Mouse (Mus musculus): ENCODE measurements around the gene Tppp. TPM values are rescaled to one million over a fixed set of nuclear protein-coding genes. Genes with fewer than 3 reads are reported as not detected.
"Not testable (repeated sequence)": the region's sequence is repeated elsewhere in the genome, so short reads cannot be mapped to it uniquely, and the experiment has no call there.

The Tppp gene
- polyA plus RNA-seq, 1 experiment from 2014 or later: 6.4 TPM

DNA sequence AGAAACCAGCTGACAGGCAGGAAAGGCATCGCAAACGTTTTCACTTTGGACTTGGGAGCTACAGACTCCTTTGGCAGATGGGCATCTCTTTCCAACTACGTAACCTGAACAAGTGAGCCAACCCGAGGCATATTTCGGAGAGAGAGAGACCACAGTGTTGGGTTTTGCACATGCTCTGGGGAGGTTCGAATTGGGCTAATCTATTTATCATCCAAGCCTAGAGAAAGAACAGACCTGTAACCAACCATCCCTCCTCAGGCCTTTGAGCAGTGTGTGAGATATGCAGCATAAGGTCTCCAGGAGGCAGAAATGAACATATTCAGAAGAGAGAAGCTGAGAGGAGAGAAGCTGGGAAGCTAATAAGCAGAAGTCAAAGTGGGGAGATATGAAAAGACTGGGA is 8.2 kb upstream of the Tppp start:
- no peak for ATAC-seq
- Histone ChIP-seq H3K4me1 (replicated peaks) (no peaks in the 10 kb centered on the region), H3K27me3 (no peaks in the 10 kb centered on the region), H3K4me2 (replicated peaks) (no peak overlapping the region), H3K4me3 (replicated peaks) (no peak overlapping the region), H3K36me3 (no peaks in the 10 kb centered on the region), H3K9ac (replicated peaks) (no peak overlapping the region), H3K9me3 (no peaks in the 10 kb centered on the region), H3K27ac (no peak overlapping the region)
- WGBS: 82% methylated on average over 6 of the region's 6 CpGs

- no peaks in the 10 kb centered on the region for H3K36me3 ChIP-seq
- 79% methylated on average over 4 of the region's 4 CpGs for WGBS
- H3K9ac ChIP-seq (replicated peaks): no peak overlapping the region
- H3K4me1 ChIP-seq (replicated peaks): no peaks in the 10 kb centered on the region
- H3K9me3 ChIP-seq: no peaks in the 10 kb centered on the region
- no peak overlapping the region for H3K27ac ChIP-seq
- ATAC-seq: no peak
- no peak overlapping the region for H3K4me2 ChIP-seq (replicated peaks)
- no peaks in the 10 kb centered on the region for H3K27me3 ChIP-seq
- H3K4me3 ChIP-seq (replicated peaks): no peak overlapping the region
These were observed 7.7 kb upstream of the Tppp start for GRCm38 (mm10) chr13:74001492-74001891.

DNA sequence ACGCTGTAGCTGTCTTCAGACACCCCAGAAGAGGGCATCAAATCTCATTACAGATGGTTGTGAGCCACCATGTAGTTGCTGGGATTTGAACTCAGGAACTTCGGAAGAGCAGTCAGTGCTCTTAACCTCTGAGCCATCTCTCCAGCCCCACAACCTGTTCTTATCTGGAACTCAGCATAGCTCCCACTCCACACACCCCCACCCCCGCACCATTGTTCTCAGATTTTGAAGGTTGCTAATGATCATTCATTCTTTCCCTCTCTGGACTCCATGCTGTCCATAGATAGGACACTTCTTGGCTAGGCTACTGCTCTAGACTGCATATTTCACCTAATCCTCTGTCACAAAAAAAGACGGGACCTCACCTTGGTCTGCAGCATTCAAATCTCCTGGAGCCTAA is 2.3 kb upstream of the Tppp start:
- H3K9me3 ChIP-seq; H3K9ac ChIP-seq (replicated peaks); H3K4me3 ChIP-seq (replicated peaks); H3K27ac ChIP-seq; ATAC-seq; H3K36me3 ChIP-seq; H3K4me2 ChIP-seq (replicated peaks): not testable (repeated sequence)
- WGBS: 95% methylated on average over 4 of the region's 4 CpGs
- peaks cover 18% of the 10 kb centered on the region for H3K4me1 ChIP-seq (replicated peaks)
- peaks cover 15% of the 10 kb centered on the region for H3K27me3 ChIP-seq

GRCm38 (mm10) chr13:74008216-74008615 is 991 bp upstream of the Tppp start:
- peaks cover 18% of the 10 kb centered on the region for H3K27me3 ChIP-seq
- not testable (repeated sequence) for H3K9me3 ChIP-seq; ATAC-seq; H3K36me3 ChIP-seq; H3K4me3 ChIP-seq (replicated peaks); H3K9ac ChIP-seq (replicated peaks); H3K27ac ChIP-seq
- WGBS: 76% methylated on average over 2 of the region's 2 CpGs
- peaks cover 18% of the 10 kb centered on the region for H3K4me1 ChIP-seq (replicated peaks)
- peak overlapping the region; percentile 90 for H3K4me2 ChIP-seq (replicated peaks)

DNA sequence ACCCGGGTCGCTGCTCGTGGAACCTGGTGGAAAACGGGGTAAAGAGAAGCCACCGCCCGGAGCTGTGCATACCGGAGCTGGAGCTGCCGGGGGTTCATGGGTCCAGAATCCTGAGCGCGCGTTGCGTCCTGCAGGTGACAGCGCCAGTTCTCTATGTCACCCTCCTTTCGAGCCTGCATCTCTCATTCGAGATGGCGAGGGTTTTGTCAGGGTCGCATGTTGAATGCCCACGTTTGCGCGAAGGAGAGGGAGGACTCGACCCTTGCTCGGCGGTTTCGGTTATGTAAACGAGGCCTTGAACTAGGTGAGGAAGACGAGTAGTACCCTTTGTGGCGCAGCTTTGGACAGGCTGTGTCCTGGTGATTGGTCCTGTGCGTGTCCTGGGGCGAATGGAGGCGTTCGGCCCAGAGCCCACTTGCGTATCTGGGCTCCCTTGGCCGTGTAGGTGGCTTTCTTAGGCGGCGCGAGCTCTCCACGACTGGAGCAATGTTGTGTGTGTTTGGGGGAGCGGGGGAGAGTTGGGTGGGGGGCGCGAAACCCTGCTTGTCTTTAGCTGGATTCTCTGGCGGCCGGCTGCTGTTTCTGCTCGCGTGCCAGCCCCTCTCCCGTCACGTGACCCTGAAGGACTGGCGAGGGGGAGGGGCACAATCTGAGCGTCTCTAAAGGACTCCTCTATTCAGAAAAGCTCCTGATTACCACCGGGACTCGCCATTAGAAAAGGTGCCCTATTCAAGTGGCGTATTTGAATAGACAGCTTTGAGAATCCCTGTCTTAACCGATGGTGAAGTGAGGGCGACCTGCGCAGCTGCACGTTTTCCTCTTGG is 796 bp downstream of the Tppp start:
- H3K4me3 ChIP-seq (replicated peaks): peak overlapping the region; percentile 50
- peak overlapping the region; percentile 76 for H3K27ac ChIP-seq
- peak overlapping the region; percentile 69 for H3K9ac ChIP-seq (replicated peaks)
- H3K27me3 ChIP-seq: peaks cover 18% of the 10 kb centered on the region
- no peaks in the 10 kb centered on the region for H3K36me3 ChIP-seq
- ATAC-seq: peak; percentile 68
- H3K4me1 ChIP-seq (replicated peaks): peaks cover 18% of the 10 kb centered on the region
- peak overlapping the region; percentile 90 for H3K4me2 ChIP-seq (replicated peaks)
- under 1% methylated on average over 52 of the region's 55 CpGs for WGBS
- no peaks in the 10 kb centered on the region for H3K9me3 ChIP-seq

GRCm38 (mm10) chr13:74010678-74011077 is 1.5 kb downstream of the Tppp start:
- H3K9me3 ChIP-seq: no peaks in the 10 kb centered on the region
- peaks cover 18% of the 10 kb centered on the region for H3K4me1 ChIP-seq (replicated peaks)
- 18% methylated on average over 3 of the region's 3 CpGs for WGBS
- no peaks in the 10 kb centered on the region for H3K36me3 ChIP-seq
- H3K9ac ChIP-seq (replicated peaks): peak overlapping the region; percentile 69
- H3K27me3 ChIP-seq: peaks cover 18% of the 10 kb centered on the region
- peak overlapping the region; percentile 50 for H3K4me3 ChIP-seq (replicated peaks)
- ATAC-seq: peak; percentile 38
- H3K4me2 ChIP-seq (replicated peaks): peak overlapping the region; percentile 90
- peak overlapping the region; percentile 76 for H3K27ac ChIP-seq

DNA sequence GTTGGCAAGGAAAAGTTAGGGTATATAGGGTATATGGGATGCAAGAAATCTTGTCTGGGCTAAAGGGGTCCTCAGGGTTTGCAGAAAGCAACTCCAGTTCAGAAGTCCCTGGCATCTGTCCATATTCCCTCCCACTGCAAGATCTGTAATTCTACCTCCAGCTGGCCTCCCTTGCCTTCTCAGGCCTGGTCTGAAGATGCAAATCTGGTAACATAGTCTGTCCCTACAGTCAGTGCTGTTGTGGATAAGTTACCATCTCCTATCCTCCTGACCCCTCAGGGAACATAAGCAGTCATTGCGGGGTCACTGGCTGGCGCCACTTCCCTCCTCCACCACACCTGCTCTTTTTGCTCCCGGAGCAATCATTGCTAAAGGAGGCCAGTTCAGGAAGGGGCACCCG is 6.7 kb downstream of the Tppp start:
- Histone ChIP-seq H3K4me3 (replicated peaks) (no peak overlapping the region), H3K9me3 (no peaks in the 10 kb centered on the region), H3K36me3 (no peaks in the 10 kb centered on the region), H3K27ac (no peak overlapping the region), H3K9ac (replicated peaks) (no peak overlapping the region), H3K27me3 (0 out of 2 replicates have a peak, but pooled peaks cover 3% of the 10 kb centered on the region), H3K4me1 (replicated peaks) (peaks cover 8% of the 10 kb centered on the region), H3K4me2 (replicated peaks) (no peak overlapping the region)
- ATAC-seq: no peak
- WGBS: 89% methylated on average over 4 of the region's 4 CpGs

DNA sequence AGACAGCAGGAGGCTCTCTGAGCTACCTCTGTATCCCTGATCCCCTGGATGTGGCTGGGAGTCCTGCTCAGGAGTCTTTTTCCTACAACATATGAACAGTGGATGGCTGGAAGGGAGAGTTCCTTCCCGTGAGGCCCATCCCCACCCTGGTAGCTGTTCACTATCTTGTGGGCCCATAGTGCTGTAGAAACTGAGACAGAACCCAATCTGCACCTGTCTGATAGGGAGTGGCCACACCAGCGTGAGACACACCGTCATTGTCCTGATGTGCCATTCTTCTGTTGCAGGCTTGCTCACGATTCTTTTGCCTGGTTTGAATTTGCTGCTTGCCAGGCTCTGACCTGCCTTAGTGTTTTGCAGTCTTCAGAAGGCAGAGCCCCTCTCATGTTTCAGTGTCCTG is 8.2 kb downstream of the Tppp start:
- 82% methylated on average over 4 of the region's 4 CpGs for WGBS
- no peaks in the 10 kb centered on the region for H3K9me3 ChIP-seq

GRCm38 (mm10) chr13:74019006-74019405 is 9.8 kb downstream of the Tppp start:
- ATAC-seq; H3K4me1 ChIP-seq (replicated peaks): not testable (repeated sequence)

More for the DNA sequence above, 8.2 kb downstream of the Tppp start:
- no peak for ATAC-seq
- H3K4me3 ChIP-seq (replicated peaks): no peak overlapping the region
- H3K4me1 ChIP-seq (replicated peaks): peaks cover 4% of the 10 kb centered on the region; the same call in 1 of the 2 replicates
- H3K36me3 ChIP-seq: no peaks in the 10 kb centered on the region
- H3K27me3 ChIP-seq: 0 out of 2 replicates have a peak, but pooled peaks cover 3% of the 10 kb centered on the region
- H3K27ac ChIP-seq: no peak overlapping the region
- no peak overlapping the region for H3K9ac ChIP-seq (replicated peaks)
- H3K4me2 ChIP-seq (replicated peaks): no peak overlapping the region

DNA sequence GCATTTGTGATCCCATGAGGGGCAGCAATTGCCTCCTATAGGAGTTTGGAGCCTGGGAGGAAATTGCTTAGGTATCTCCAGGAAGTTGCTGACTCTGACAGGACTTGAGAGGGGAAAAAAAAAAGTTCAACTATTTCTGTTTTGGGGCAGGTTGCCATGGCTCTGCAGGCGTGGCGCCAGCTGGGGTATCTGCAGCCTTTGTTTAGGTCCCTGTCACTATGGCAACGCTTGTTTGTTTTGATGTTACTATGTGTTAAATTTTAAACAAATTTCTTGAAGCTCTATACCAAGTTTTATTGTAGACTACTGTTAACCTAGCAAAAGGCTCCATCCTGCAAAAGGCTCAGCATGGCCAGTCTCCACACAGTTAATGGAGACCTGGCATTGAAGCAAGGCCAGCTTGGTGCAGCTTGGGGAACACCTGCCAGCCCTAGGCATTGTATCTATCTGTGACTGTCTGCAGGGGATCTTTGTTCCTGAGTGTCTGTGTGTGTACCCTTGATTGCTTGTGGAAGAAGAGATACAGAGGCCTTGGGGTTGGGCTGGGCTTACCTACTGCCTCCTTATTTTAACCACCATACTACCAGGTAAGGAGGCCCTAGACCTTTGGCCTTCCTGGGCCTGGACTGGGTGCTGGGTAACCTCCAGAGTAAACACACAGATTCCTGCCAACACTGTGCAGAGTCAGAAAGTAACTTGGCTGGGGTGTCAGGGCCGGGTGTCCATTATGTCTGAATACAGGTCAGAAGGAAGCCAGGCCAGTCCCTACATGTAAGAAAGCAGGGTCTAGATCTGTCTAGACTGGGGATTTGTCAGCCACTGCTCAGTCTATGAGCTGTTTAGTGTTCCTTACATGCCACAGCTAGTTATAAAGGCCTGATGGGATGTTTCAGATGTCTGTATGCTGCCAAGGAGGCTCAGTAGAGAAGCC is 16.2 kb downstream of the Tppp start:
- no peak overlapping the region for H3K9ac ChIP-seq (replicated peaks)
- no peaks in the 10 kb centered on the region for H3K9me3 ChIP-seq
- 0 out of 2 replicates have a peak, but pooled peaks cover 7% of the 10 kb centered on the region for H3K4me1 ChIP-seq (replicated peaks)
- no peak; the same call in 1 of the 2 replicates for ATAC-seq
- no peaks in the 10 kb centered on the region for H3K36me3 ChIP-seq
- no peak overlapping the region; the same call in 1 of the 2 replicates for H3K27ac ChIP-seq
- H3K4me2 ChIP-seq (replicated peaks): no peak overlapping the region
- WGBS: 70% methylated on average over 4 of the region's 4 CpGs
- H3K27me3 ChIP-seq: no peaks in the 10 kb centered on the region
- H3K4me3 ChIP-seq (replicated peaks): no peak overlapping the region

More at GRCm38 (mm10) chr13:74019006-74019405, 9.8 kb downstream of the Tppp start:
- not testable (repeated sequence) for H3K27me3 ChIP-seq; H3K4me3 ChIP-seq (replicated peaks); H3K27ac ChIP-seq; H3K36me3 ChIP-seq; H3K9ac ChIP-seq (replicated peaks); H3K4me2 ChIP-seq (replicated peaks); H3K9me3 ChIP-seq
- 92% methylated on average over 8 of the region's 8 CpGs for WGBS

DNA sequence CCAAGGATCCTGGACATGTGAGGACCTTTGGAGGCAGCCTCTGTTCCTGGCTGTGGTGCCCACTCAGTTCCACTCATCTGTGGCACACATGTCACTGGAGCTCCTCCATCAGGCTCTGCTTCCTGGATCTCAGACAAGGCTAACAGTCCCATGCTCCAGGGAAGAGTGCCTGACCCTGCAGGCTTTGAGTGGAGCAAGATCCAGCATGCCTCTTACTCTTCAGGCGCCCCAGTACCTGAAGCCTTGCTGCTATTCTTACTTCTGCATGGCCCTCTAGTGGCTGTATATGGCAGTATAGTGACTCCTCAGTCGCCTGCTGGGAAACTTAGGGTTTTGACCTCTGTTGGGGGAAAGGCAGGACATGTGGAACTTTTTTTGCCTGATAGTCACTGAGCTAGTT is 17.0 kb downstream of the Tppp start:
- WGBS: 17% methylated on average over 2 of the region's 2 CpGs
- H3K36me3 ChIP-seq: peaks cover 3% of the 10 kb centered on the region; the same call in 1 of the 2 replicates
- H3K27me3 ChIP-seq: no peaks in the 10 kb centered on the region
- H3K4me1 ChIP-seq (replicated peaks): 0 out of 2 replicates have a peak, but pooled peaks cover 7% of the 10 kb centered on the region
- peak; percentile 41; the same call in 1 of the 2 replicates for ATAC-seq
- no peak overlapping the region for H3K4me3 ChIP-seq (replicated peaks)
- H3K27ac ChIP-seq: no peak overlapping the region
- H3K4me2 ChIP-seq (replicated peaks): no peak overlapping the region
- no peaks in the 10 kb centered on the region for H3K9me3 ChIP-seq
- H3K9ac ChIP-seq (replicated peaks): no peak overlapping the region

DNA sequence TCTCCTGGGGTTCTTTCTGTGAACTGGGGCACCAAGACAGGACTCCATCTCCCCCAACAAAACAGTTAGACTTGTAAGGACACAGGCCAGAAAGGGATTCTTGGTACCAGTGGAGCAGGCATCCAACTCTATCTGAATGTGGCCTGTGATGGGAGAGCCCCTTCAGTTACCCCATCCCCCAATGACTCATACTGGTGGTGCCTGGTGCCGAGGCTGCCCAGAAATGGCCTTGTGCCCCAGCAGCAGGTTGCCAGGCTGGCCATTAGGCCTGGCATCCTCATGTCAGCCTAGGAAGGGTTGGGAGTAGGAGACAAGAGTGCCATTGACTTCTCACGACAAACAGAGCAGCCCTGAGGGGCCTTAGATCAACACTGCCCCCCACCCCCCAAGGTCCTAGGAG is 18.9 kb downstream of the Tppp start:
- Histone ChIP-seq H3K4me3 (replicated peaks) (no peak overlapping the region), H3K27ac (no peak overlapping the region), H3K27me3 (no peaks in the 10 kb centered on the region), H3K9me3 (no peaks in the 10 kb centered on the region), H3K9ac (replicated peaks) (no peak overlapping the region), H3K36me3 (peaks cover 22% of the 10 kb centered on the region), H3K4me1 (replicated peaks) (0 out of 2 replicates have a peak, but pooled peaks cover 7% of the 10 kb centered on the region), H3K4me2 (replicated peaks) (no peak overlapping the region)
- 73% methylated on average over 2 of the region's 2 CpGs for WGBS
- ATAC-seq: no peak

All from midbrain, embryonic 13.5 days (tissue).